Mouse (Mus musculus) thymus, postnatal 0 days (tissue): ENCODE measurements around the gene Zfp668. TPM values are rescaled to one million over a fixed set of nuclear protein-coding genes. Genes with fewer than 3 reads are reported as not detected.

ENCODE experiments used
- polyA plus RNA-seq: library from polyadenylated mRNA; unstranded; fragments of >200 nt; fragmentation: Nextera tagmentation; extraction: Ambion mirVana; gene quantifications from 2 replicates; pipeline ENCODE4 v1.2.1, GENCODE M21; 2015

Gene Zfp668
- polyA plus RNA-seq, 1 experiment from 2014 or later = 26.2 TPM

Other genes with a start within 250 kb of the Zfp668 start
- gene Bcl7c, start 167.9 kb downstream of the Zfp668 start, polyA plus RNA-seq = 98.1 and 112 TPM in 2 replicates
- gene Ctf1, start 164.1 kb downstream of the Zfp668 start, polyA plus RNA-seq = 13.1 and 13.5 TPM in 2 replicates
- gene Ctf2, start 144.7 kb downstream of the Zfp668 start, polyA plus RNA-seq = 0.06 TPM in 1 of 2 replicates, not detected in the other
- 1.6 and 1.7 TPM in 2 replicates for gene Fbxl19, start 132.3 kb downstream of the Zfp668 start, polyA plus RNA-seq
- gene Orai3, start 107.0 kb downstream of the Zfp668 start, polyA plus RNA-seq = 16.1 TPM in 2 replicates
- 18.2 and 21.1 TPM in 2 replicates for gene Setd1a, start 100.2 kb downstream of the Zfp668 start, polyA plus RNA-seq
- gene Gm49388, start 91.2 kb downstream of the Zfp668 start, polyA plus RNA-seq = not detected in 2 replicates
- gene Hsd3b7, start 76.2 kb downstream of the Zfp668 start, polyA plus RNA-seq = 8.7 and 10.4 TPM in 2 replicates
- 48.9 and 50.5 TPM in 2 replicates for gene Stx4a, start 52.5 kb downstream of the Zfp668 start, polyA plus RNA-seq
- gene Stx1b, start 52.3 kb downstream of the Zfp668 start, polyA plus RNA-seq = 0.19 and 0.49 TPM in 2 replicates
- gene Zfp646, start 607 bp downstream of the Zfp668 start, polyA plus RNA-seq = 12.9 and 13.8 TPM in 2 replicates
- 0.39 and 0.57 TPM in 2 replicates for gene Prss53, start 14.1 kb upstream of the Zfp668 start, polyA plus RNA-seq
- gene Gm21974, start 18.6 kb upstream of the Zfp668 start, polyA plus RNA-seq = not detected in 2 replicates
- 47.0 and 54.5 TPM in 2 replicates for gene Vkorc1, start 18.8 kb upstream of the Zfp668 start, polyA plus RNA-seq
- 80.5 and 87.0 TPM in 2 replicates for gene Bckdk, start 27.3 kb upstream of the Zfp668 start, polyA plus RNA-seq
- 40.7 and 43.0 TPM in 2 replicates for gene Kat8, start 35.7 kb upstream of the Zfp668 start, polyA plus RNA-seq
- gene Prss8, start 53.3 kb upstream of the Zfp668 start, polyA plus RNA-seq = 2.9 and 3.3 TPM in 2 replicates
- gene Prss36, start 69.9 kb upstream of the Zfp668 start, polyA plus RNA-seq = 7.8 and 11.1 TPM in 2 replicates
- gene Fus, start 90.6 kb upstream of the Zfp668 start, polyA plus RNA-seq = 178 and 286 TPM in 2 replicates
- gene Pycard, start 117.0 kb upstream of the Zfp668 start, polyA plus RNA-seq = 372 and 387 TPM in 2 replicates
- not detected in 2 replicates for gene Trim72, start 127.1 kb upstream of the Zfp668 start, polyA plus RNA-seq
- gene Itgam, start 185.8 kb upstream of the Zfp668 start, polyA plus RNA-seq = 1.2 and 1.4 TPM in 2 replicates
- gene Gm49368, start 185.9 kb upstream of the Zfp668 start, polyA plus RNA-seq = not detected in 2 replicates